Mouse (Mus musculus) 3134 (cell line): ENCODE measurements around the gene Vrk3.

Experiments
- DNase-seq: peaks from one replicate; pipeline ENCODE4 v3.0.0-alpha.2; 2011; ENCODE audit warnings: low spot score; ENCODE audit not compliant: insufficient read length; ENCODE audit errors: extremely low read depth

Vrk3 gene

DNA sequence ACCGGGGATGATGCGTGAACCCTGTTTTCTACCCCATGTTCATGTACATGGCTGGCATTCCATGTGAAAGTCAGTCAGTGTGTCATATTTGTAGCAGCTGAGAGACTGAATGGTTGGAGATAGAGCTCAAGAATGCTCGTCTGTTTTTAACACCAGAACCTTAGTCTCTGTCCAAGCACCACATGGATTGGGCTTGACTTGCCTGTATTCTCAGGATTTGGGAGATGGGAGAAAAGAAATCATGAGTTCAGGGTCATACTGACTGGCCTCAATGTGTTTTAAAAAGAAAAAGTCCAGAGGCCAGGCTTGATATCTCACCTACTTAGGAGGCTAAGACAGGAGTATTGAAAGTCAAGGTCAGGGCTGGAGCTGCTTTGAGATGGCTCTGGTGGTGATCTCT is 69.2 kb downstream of the Vrk3 start:
- no peak for DNase-seq

DNA sequence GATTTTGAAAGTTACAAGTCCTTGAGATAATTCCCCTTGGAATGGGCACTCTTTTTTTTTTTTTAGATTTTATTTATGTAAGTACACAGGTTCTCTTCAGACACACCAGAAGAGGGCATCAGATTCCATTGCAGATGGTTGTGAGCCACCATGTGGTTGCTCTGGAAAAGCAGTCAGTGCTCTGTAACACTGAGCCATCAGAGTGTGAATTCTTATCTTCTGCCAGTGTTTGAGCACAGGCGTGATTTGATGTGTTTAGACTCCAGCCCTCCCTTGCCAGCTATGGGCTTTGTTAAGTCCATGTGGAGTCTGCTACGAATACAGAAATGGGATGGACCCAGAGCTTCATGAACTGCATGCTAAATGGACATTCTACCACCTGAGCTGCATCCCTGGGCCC is 70.0 kb downstream of the Vrk3 start:
- DNase-seq: peak; percentile 56

DNA sequence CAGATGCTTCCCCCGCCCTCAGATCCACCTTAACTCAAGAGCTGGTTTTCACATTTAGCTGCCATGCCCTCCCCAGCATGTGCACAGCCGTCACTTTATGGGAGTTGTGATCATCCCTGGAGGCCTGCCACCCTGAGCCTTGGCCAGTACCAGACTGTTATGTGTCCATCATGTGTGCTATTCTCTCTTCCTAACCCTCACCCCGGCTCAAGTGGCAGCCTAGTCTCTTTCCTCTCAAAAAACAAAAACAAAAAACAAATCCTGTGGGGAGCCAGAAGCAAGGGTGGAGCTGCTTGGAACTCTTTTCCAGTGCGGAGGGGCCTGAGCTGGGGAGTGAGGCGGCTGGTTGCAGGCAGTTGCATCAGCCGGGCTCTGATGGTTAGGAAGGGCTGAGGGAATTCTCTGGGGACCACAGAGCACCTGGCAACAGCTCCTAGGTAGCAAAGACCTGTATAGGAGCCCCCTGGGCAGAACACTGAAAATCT is 70.6 kb downstream of the Vrk3 start:
- DNase-seq: peak; percentile 76

DNA sequence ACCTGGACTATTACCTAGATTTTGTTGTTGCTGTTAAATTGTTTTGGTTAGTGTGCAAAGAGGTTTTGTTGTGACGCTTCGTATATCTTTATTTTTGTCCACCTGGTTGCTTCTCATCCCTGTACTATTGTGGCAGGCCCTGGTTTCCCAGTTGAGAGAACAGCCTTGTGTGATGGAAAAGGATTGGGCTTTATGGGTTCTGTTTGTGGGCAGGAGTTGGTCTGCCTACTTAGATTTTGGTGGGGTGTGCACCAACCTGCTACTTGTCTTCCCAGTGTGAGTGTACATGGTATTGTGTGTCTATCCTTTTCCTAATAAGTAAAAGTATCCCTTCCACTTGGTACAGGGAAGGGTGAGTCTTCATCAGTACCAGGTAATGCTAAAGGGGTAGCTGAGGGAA is 71.2 kb downstream of the Vrk3 start:
- DNase-seq: no peak

DNA sequence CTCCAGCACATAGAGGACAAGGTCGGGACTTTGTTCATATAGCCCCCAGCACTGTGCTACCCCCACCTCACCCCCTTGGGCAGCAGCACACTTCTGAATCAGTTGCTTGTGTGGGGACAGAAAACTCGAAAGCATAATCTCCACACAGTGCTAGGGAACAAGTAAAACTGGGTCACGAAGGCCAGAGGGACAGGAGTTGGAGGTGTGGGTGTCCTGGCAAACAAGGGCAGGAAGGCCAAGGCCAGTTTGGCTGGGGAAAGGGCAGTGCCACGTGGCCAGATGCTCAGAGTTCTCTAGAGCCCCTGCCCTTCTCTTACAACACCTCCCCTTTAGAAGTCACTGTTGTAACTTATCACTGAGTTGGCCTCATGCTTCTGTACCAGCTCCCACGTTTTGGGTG is 71.7 kb downstream of the Vrk3 start:
- DNase-seq: no peak

DNA sequence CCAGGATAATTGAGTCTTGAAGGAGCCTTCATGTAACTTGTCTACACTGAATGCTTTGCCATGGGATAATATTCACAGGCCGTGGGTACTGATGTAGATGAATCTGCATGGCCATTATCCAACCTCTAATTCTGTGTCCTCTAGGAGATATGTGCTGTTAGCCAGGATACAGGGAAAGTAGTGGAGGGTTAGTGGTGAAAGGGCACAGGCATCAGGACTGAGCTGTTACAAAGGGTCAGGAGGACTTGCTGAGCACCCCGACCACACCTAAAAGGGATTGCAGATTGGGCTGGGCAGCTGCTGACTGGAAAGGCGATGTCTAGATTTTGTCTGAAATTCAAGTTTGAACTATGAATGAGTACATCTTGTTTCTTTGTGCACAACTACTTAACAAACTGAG is 72.3 kb downstream of the Vrk3 start:
- no peak for DNase-seq

DNA sequence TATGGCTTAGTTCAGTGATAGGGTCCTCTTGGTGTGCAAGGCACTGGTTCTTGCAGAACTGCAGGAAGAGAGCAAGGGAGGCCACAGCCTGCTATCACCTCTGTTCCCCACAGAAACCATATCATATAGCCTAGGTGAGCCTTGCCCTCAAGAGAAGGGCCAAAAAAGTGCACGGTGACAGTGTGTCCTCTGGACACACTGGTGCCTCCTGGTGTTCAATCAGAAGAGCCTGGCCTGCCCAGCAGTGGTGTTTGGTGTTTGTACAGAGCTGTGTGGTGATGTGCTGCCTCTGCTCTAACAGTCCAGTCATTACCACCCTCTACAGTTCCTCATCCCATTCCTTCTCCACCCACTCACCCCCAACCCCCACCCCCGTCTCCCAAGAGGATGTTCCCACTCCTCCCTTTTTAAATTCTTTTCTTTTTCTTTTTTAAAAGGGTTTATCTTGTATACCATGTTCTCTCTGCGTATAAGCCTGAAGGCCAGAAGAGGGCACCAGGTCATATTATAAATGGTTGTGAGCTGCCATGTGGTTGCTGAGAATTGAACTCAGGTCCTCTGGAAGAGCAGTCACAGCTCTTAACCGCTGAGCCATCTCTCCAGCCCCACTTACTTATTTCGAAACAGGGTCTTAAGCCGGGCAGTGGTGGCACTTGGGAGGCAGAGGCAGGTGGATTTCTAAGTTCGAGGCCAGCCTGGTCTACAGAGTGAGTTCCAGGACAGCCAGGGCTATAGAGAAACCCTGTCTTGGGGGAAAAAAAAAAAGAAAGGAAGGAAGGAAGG is 73.6 kb downstream of the Vrk3 start:
- no peak for DNase-seq

DNA sequence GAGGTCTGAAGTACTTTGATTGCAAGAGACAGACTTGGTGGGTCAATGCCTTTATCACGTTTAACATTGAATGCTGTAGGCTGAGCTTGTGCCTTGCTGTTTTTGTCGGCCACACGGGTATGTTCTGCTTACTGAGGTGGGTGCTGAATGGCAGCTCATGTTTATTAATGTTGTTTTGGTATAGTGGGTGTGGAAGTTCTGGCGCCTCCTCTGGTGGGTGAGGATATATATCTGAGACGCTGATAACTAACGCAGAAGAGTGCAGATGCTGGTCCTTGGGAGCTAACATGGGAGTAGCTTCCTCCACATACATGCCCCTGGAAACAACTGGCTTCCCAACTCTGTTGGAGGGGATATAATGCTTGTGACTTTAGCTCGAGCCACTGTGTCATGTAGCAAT is 75.2 kb downstream of the Vrk3 start:
- no peak for DNase-seq

DNA sequence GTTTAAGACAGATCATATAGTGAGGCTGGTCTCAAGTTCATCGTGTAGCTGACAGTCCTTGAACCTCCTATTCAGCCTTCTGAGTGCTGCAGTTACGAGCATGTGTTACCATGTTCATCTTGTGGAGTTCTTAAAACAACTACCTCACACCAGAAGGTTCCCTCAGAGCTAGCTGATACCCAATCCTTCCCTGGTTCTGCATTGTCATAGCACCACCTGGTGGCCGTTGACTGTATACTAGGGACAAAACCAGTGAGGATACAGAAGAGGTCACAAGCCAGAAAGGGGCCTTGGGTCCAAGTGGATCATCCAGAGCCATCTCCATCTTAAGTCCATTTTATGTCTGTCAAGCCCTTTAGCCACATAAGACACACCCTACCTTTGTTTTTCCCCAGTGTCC is 76.7 kb downstream of the Vrk3 start:
- no peak for DNase-seq

DNA sequence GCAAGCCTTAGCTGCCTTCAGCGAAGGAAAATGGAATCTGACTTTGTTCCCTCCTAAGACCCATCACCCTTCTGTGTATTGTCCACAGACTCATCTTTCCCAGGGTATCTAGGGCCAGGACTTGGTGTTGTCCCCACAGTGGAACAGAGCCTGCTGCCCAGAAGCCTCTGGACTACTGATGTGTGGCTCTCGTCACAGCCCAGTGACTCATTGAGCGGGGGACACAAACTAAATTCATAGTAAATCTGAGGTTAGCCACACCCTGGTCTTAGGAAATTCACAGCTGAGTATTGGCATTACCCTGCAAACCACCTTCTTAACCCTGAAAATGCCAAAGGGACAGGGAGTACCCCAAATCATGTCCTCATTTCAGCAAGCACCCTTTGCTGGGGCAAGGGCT is 78.6 kb downstream of the Vrk3 start:
- peak; percentile 56 for DNase-seq
